Mouse (Mus musculus) ES-Bruce4 (cell line): ENCODE measurements around the gene Asic2.

ENCODE experiments used
- CTCF ChIP-seq: IDR thresholded peaks from one replicate; pipeline ENCODE4 v1.8.1; 2011; ENCODE audit warnings: low read depth, low read length
- EP300 ChIP-seq: IDR thresholded peaks from 2 replicates; pipeline ENCODE4 v1.6.1; 2011; ENCODE audit warnings: low read depth, low read length; ENCODE audit not compliant: insufficient read depth
- POLR2A ChIP-seq: IDR thresholded peaks from one replicate; pipeline ENCODE4 v1.8.1; 2011; ENCODE audit warnings: low read length; ENCODE audit not compliant: insufficient read depth

DNA sequence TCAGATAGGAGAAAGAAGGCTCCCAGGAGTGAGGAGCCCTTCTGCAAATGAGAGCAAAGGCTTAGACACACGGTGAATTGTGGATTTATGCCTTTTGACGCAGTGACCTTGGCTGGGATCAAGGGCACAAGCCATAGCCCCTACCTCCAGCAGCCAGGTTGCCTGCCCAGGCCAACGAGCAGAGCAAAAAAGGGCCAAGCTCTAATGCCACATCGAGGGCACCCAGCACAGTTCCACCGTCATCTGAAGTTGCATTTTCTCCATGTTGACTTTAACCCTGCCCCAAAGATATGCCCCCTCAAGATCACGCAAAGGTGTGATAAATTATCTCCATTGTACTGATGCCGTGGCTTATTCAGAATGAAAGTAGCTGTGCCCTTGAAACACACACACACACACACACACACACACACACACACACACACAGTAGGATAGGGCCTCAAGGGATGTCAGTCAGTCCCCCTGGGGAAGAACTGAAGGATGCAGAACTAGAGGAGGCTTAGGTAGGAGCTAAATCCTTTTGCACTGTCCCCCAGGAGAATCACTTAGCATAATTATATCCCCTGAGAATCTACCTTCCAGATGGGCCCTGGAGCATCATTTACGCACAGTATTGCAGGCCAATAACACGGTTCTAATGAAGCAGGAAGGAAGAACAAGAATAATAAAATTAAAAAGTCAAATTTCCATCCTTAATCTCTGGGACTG is 96.6 kb downstream of the Asic2 start:
- TF ChIP-seq POLR2A (no peak), EP300 (no peak), CTCF (no peak)
